Mouse (Mus musculus): ENCODE data around the gene Galk2.

Gene Galk2

DNA sequence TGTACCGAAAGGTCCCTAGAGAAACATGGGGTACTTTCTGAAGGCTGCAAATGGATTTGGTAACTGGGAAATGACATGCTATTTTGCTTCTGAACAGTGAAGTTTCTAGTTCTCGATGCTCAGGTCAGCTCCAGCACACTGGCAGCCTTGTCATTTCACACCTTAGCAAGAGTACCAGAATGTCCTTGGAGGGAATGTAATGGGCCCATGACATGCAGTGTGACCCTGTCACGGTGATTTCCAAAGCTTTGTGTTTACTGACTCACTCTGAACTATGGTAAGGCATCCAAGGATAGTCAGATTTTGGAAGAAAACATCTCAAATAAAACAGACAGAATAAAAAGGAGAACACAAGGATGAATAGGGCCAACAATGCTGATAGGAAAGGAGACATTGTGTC, 42.5 kb downstream of the Galk2 start:
- no peak for DNase-seq

DNA sequence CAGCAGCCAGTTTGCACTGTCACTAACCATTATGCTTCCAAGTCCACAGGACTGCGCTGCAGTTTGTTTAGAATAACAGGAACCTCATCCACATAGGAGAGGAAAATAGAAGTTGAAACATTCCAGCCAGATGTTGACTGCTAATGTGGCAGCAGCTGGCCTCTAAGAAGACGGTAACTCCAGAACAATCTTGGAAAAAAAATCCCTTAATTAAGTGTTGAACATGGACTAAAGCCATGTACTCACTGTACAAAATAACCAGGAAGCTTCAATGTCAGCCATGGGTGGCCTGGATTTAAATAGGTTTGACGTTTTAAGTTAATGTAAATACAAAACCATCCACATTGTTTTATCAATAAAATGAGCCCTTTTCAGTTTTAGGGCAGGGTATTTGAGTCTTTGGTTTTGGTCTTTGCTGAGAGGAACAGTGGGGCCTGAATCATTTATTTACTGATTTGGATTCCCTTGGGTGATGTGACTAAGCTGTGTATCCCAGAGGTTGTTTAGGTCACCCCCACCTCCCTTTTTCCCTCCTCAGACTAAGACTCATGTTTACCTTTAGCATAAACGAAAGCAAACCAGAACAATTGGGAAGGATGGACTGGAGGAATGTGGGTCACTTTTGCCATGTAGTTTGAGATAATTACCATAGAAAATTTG, 47.6 kb downstream of the Galk2 start:
- DNase-seq = no peak

DNA sequence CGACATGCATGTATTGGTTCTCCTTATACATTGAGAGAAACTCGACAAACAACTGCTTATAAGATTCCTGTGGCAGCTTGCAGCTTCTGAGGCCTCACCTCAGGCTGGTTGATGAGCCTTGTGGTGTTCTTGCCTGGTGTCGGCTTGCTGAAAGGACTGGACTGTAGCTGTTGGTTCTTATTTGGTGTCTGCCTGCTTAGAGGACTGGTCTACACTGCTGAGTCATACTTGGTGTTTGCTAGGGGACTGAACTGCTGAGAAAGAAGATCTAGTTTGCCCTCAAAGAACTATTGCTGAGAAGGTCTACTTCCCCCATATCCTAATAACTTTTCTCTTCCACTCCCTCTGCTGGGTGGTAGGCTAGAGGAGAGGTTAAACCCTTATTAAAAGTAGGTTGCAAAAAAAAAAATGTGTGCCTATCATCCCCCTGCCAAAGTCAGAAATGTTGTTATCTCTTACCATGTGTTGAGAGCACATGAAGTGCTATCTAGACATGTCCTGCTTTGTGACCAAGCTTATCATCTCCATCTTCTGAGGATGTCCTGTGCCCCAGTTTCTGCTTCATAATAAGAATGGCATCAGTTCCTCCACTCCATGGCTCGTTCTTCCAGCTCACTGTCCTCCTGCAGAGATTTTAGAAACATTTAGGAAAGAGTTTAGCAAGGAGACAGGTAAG, 48.8 kb downstream of the Galk2 start:
- DNase-seq = no peak

DNA sequence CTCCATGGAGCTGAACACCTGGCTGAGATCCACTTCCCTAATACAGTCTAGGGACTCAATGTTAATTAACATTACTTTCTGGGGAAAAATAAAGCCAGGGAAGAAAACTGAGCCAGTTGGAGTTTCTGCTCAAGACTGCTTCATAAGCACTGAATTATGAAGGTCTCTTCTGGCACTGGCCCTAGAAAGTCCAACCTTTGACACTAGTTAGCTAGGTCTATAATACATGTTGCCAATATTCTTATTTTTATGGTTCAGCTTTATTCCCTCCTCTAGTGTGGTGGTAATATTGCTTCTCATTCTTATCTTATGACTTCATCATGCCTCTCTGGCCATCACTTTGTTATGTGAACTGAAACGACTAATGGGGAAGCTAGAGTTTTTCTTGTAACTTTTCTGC, 55.3 kb downstream of the Galk2 start:
- no peak for DNase-seq

DNA sequence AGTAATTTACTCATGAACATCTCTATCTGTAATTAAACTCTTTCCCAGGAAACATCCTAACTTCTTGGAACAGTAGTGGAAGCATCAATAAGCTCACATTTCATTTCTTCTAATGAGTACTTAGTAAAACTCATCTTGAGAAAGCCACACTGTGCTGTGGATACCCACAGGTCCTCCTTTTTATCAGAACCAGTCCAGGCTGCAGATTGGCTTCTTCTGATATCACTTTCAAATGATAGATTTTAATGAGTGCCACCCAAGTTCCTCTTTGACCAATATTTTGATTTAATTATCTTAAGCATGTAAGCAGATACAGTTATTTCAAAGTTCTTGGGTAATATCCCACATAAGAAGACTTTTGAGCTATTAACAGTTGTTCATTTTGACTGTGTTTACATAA, 55.8 kb downstream of the Galk2 start:
- no peak for DNase-seq

DNA sequence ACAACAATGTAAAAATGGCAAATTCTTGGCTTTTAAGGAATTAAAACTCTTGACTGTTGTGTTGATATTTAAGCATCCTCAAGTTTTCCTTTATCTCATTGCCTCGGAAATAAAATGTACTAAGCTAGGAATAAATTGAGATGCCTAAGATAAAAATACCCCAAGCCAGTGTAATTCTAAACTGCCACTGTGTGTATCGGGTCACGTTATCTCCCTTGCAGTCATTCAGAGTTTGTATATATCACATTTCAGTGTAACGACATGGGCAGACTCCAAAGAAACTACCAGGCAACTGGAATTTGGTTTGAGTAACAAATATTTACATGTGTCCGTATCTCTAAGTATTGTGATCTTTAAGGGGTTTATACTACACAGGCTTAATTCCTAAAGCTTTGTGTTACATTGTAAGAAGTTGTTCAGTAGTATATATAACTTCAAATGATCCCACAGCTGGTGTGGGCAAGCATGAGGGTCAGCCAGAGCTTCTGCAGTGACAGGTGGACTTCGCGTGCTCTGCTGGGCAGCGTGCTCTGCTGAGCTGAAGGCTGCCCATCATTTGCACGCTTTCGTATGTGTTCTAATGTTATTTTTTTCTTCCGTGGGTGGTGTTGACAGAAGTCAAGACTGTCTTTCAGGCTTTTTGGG, 57.9 kb downstream of the Galk2 start:
- DNase-seq = no peak

DNA sequence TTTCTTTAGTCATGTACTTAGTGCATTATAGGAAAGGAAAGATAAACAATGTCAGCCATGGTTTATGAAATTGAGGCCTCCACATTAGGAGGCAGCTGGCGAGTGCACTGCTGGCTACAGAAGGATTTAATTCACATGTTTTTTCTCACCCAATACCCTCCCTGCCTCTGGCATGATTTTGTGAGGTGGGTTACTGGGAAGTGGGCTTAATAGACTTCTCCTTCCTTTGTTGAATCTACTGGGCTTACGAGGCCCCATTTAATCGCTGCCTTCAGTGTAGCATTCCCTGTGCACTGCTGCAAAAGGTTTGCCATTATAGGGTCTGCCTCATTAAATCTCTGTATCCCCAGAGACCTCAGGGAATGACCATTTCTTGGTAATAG, 58.4 kb downstream of the Galk2 start:
- no peak for DNase-seq

DNA sequence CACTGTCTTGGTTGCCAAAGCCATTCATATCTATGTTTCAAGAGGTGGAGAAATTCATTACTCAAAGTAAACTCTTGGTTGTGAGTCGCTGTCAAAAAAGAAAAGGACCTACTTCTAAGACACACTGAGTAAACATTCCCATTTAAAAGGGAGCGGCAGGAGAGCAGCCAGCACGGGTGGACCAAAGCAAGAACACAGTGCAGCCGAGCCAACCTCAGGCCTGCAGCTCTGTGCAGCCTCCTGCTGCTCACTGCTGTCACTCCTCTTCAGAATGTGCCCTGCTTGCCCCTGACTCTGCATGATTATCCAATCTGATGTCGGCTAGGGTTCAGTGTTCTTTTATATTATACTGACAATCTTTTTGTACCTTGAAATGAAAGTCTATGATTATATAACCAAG, 62.4 kb downstream of the Galk2 start:
- no peak for DNase-seq

DNA sequence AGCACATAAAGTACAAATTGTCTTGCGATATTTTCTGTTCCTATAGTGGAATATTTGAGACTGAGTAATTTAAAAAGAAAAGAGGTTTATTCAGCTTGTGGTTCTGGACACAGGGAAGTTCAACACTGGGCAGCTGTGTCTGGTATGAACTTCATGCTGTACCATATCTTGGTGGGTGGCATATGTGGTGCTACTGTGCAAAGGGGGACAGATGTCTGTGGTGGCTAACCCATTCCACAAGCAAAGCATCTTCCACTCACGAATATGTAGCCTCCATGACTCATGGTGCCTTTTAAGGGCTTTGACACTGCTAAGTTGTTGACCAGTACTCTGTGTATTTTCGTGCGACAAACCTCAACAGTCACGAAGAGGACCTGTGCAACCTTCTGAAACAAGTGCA, 63.2 kb downstream of the Galk2 start:
- no peak for DNase-seq

DNA sequence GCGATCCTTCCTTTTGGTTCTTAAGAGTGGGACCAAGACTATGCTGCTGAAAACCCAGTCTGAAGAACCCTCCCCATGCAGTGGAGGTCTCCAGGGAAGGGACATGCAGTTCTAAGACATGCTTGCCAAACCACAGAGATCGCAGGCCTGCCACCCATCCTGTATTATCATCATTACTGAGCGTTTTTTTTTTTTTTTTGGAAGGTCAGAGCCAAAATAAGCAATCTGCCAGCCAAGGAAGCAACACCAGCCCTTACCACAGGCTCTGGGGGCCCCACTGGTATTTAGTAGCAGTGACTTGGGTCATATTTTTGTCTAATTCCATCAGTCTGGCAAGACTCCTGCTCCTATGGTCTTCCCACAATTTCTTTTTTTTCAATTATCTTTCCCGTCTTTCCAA, 64.0 kb downstream of the Galk2 start:
- DNase-seq = peak; percentile 28

DNA sequence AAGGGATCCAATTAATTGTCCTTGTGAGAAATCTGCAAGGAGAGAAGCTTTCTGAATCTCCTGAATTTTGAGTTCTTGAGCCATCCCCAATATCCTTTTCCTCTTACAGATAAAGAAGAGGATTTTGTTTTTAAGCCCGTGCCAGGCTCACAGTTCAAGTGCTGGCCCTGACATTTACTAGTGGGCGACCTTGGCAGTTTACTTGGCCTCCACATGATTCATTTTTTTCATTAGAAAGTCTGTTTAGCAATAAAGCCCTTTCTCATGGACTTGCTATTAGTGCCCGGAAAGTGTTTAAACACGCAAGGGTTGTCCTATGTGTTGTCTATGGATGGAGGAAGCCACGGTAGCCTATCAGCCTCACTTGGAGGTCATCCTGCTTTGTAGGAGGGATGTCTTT, 64.4 kb downstream of the Galk2 start:
- no peak for DNase-seq

DNA sequence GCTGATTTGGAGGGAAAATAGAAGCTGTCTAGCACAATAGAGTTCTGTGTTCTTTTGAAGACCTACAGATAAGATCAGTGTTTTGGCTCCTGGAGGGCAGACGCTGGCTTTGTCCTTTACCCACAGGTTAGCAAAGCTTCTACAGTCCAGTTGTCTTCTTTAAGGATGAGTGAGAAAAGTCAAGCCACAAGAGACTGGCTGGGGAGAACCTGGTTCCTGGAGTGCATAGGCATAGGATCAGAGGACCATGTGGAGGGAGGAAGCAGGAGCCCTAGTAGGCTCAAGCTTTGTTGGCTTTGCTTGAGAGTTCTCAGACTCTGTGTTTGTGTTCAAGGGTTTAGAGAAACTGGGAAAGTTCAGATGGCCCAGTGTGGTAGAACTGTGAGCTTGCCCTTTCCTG, 65.6 kb downstream of the Galk2 start:
- DNase-seq = no peak

DNA sequence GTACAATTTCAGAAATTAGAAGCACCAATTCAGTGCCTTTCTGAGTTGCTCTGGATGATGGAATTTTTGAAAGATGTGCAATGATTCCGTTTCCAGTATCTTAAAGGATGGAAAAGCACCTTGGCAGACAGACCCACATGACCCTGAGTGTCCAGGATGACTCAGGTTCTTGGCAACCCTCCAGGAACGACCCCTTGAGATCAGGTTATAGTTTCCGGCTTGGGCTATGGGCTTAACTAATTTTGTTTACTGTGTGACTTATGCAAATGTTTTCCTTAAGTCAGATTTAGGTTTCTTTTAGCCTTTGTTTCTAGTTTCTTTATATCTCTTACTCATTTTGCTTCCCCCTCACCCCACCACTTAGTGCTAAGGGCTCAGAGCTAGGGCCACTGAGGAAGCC, 66.2 kb downstream of the Galk2 start:
- DNase-seq = no peak

DNA sequence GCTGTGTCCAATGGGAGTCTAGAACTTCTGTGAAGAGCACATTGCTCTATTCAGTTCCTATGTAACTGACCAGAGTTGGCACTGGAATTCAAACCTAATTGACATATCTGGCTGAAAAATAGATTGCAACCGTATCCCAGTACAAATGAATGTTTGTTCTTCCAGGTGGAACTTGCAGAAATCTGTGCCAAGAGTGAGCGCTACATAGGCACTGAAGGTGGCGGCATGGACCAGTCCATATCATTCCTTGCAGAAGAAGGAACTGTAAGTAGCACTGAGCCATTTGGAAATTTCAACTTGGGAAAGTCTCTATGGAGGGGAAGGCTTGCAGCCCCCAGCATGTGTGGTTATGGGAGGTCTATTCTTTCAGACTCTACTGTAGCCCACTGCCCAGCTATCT, 70.5 kb downstream of the Galk2 start:
- DNase-seq = no peak

DNA sequence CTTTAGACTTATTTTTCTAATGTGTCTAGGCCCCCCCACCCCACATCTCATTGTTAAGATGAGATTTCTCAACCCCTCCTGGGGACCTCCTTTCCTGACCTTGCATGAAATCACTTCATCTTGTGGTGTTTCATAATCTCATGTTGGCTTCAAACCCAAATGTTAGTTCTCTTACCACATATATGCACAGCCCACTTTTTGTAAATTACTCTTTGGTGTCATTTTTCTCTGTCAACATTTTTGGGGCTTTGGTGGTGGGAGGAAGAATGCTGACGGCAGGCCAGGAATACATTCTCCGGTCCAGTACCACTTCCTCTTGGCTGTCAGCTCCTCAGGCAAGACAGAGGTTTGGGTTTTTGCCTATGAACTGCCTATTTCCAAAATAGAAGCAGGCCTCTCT, 71.0 kb downstream of the Galk2 start:
- no peak for DNase-seq

DNA sequence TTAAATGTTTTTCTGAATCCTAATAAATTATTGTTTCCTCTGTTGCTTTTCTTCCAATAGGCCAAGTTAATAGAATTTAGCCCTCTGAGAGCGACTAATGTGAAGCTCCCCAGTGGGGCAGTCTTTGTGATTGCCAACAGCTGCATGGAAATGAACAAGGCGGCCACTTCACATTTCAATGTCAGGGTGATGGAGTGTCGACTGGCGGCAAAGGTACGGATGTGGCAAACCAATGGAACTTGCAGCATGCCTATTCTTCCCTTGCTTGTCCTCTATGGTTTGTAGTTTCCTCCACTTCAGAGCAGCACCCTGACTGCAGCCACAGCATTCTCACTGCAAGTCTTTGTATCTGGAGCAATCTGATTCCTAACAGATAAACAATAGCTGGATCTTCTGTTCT, 72.3 kb downstream of the Galk2 start:
- no peak for DNase-seq

DNA sequence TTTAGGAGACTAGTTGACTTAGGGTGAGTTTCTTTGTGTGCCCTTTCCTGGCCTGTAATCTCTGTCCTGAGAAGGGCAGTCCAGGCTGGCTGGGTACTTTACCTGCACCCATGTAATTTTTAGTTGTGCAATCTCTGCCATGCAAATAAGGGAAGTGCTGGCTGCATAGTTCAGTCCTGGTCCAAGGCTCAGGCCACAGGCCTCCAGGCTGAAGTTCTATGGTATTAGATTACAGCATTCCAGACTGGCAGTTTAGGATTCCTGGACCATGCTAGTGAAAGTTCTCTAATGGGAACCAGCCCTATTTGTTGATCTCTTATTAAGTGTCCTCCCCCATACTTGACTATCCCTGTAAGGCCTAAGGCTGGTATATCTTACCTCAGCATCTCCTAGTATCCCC, 73.8 kb downstream of the Galk2 start:
- peak; percentile 10 for DNase-seq

DNA sequence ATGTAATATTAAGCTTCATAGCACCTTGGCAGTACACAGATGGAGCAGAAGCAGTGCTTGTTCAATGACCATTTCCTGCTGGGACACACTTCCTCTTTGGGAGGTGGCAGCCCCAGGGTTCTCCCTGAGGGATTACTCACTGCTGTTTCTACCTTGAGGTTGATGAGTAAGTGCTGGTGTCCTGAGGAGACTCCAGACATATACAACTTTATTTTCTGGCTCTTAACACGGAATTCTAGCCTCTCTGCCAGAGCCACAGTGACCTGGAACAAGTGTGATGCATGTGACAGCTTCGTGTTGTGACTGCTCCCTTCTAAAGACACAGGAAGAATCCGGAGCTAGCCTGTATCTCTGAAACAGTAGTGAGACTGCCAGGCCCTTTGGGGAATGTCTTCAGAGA, 75.1 kb downstream of the Galk2 start:
- DNase-seq = no peak

DNA sequence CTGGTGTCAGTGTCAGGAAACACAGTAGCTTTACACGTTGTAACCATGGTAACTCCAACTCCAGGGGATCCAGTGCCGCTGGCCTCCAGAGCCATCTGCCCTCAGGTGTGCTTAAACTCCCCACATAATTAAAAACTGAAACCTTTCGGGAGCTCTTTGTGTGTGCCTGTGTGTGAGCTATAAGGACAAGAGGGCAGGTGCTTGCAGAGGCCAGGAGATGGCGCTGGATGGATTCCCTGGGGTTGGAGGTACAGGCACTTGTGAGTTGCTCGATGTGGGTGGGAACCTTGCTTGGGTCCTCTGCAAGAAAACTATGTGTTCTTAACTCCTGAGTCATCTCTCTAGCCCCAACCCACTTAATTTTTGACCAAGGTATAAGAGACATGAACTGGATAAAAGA, 77.5 kb downstream of the Galk2 start:
- no peak for DNase-seq

DNA sequence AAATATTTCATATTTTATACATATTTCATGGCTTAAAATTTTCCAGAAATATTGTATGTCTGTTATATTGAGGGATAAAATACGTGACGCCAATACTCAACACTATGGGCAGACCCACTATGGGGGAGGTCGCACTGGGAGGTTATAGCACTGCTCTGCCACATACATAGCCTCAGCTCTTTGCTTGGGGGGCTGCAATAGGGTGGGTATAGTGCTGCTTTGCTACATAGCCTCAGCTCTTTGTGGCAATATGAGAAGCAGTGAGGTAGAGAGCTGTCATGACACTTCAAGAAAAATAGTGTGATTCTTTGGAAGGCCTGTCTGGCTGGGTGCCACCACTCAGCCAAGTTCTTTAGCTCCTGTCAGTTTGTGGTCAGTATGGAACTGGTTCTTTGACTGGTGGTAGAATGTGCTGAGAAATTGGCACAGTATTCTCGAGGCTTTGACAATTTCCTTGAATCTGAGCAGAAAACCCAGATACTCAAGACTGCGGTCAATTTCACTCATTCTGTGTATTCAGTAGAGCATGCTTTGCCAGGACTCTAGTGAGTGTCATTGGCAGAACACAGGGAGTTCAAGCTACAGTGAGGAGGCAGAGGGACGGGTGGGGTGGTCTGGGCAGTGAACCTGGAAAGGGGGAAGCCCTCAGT, 80.2 kb downstream of the Galk2 start:
- no peak for DNase-seq

DNA sequence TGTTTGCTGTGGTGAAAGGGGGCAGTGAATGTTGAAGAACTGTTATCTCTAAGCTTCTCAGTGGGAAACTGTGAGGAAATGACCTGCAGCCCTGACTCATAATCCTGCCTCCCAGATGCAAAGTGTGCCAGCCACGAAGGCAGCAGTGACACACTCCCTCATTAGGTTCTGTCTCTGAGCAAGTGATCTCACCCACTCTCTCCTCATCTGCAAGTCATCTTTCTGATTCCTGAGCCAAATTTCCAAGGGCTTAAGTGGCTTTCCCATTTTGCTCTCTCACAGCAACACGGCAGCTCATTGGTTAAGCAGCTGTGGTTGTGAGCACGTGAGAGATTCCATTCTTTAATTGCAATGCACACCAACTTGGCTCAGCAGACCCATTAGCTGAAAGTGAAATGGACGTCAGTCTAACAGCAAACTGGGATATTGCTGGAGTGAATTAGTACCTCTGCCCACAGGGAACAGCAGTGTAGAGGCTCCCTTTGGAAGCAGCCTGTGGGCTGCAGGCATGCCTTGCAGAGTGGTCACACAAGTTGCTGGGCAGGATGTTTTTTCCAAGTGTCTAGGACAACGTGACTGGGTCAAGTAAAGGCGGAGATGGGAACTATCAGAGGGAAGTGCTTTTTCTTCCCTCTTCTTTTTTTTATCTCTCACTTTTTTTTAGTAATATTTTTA, 82.3 kb downstream of the Galk2 start:
- DNase-seq = no peak

DNA sequence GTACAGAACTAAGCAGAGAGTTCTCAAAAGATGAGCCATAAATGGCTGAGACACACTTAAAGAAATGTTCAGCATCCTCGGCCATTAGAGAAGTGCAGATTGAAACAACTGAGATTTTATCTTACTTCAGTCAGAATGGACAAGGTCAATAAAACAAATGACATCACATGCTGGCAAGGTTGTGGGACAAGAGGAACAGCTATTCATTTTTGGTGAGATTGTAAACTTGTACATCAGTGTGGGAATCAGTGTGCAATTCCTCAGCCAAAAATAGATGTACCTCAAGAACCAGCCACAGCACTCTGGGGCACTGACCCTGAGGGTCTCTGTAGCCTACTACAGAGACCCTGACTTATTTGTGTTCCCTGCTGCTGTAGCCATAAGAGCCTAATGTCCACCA, 84.4 kb downstream of the Galk2 start:
- no peak for DNase-seq

DNA sequence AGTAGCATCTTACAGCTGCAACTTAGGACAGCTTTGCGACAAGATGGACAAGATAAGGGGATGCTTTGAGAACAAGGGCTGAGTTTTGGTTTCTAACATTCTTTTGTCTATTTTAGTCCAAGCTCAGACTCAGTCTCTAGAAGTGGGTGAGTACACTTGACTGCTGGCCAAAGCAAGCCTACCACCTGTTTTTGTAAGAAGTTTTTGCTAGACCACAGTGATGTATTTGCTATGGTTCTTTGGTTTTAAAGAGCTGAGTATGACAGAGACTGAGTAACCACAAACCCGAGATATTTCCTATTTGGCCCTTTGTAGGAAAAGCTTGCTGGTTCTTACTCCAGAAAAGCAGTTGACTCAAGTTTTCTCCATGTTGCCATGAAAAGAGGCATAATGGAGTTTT, 89.3 kb downstream of the Galk2 start:
- no peak for DNase-seq

DNA sequence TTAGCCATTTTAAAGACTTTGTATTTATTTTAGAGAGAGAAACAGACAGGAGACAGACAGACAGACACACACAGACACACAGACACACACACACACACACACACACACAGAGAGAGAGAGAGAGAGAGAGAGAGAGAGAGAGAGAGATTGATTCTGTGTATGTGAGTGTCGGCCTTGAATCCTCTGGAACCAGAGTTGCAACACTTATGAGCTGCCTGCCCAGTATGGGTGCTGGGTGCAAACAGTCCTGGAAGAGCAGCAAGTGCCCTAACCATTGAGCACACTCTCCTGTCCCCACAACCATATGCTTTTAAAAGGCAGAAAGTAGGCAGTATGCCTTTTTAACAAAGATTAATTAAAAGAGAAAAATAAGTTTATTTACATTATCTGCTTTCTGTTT, 109.9 kb downstream of the Galk2 start:
- no peak for DNase-seq
